Mouse (Mus musculus) 3134 (cell line): ENCODE data around the gene Hyal3.
"Not testable (repeated sequence)": the region's sequence is repeated elsewhere in the genome, so short reads cannot be mapped to it uniquely, and the experiment has no call there.

ENCODE experiments used
- DNase-seq: peaks from one replicate; pipeline ENCODE4 v3.0.0-alpha.2; 2011; ENCODE audit warnings: low spot score; ENCODE audit not compliant: insufficient read length; ENCODE audit errors: extremely low read depth

Gene Hyal3

DNA sequence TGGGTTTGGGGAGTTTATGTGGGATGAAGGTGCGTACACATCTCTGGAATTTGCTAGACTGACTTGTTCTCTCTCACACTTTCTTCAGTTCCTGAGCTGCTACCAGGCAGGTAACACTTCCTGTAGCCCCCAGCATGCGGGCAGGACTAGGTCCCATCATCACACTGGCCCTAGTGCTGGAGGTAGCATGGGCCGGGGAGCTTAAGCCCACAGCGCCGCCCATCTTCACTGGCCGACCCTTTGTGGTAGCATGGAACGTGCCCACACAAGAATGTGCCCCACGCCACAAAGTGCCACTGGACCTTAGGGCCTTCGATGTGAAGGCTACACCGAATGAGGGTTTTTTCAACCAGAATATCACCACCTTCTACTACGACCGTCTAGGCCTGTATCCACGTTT, 10.6 kb upstream of the Hyal3 start:
- no peak for DNase-seq

DNA sequence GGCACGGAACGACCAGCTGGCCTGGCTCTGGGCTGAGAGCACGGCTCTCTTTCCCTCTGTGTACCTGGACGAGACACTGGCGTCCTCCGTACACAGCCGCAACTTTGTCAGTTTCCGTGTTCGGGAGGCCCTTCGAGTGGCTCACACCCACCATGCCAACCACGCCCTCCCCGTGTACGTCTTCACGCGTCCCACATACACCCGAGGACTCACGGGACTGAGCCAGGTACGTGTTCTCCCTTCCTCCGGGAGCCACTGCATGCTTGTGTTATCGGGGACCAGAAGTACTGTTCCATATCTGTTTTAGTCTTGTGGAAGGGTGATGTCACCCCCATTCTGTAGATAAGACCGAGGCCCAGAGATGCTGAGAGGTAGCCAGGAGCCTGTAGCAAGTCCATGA, 9.8 kb upstream of the Hyal3 start:
- no peak for DNase-seq

DNA sequence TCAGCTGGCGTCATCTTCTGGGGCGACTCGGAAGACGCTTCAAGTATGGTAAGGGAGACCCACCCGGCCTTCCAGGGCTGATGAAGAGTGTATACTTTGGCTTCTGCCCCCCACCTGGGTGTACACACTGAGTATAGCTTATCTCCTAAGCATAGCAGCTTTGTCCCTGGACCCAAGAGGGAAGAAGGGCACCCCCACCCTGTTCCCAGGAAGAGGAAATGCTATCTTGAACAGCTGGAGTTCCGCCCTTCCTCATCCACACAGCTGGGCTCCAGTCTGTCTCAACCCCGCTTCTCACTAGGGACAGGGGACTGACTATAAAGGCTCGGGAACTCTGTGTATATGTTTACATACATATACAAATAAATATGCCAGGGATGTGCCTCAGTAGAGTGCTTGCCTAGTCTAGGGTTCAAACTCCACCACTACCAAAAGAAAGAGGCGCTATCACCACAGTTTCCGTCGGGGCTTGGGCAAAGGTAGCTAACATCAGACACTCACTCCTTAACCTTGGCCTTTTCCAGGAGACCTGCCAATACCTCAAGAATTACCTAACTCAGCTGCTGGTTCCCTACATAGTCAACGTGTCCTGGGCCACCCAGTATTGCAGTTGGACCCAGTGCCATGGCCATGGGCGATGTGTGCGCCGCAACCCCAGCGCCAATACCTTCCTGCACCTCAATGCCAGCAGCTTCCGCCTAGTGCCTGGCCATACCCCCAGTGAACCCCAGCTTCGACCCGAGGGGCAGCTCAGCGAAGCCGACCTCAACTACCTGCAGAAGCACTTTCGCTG, 8.9 kb upstream of the Hyal3 start:
- no peak for DNase-seq

DNA sequence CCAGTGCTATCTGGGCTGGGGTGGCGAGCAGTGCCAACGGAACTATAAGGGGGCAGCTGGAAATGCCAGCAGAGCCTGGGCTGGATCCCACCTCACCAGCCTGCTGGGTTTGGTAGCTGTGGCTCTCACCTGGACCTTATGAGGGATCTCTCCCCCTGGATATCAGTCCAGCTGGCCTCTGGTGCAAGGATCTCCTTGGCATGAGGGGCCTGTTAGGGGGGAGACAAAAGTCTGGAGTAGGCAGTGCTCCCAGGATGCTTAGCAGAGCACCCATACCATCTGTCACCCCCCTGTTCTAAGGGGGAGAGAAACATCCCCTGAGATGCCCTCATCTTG, 8.3 kb upstream of the Hyal3 start:
- no peak for DNase-seq

DNA sequence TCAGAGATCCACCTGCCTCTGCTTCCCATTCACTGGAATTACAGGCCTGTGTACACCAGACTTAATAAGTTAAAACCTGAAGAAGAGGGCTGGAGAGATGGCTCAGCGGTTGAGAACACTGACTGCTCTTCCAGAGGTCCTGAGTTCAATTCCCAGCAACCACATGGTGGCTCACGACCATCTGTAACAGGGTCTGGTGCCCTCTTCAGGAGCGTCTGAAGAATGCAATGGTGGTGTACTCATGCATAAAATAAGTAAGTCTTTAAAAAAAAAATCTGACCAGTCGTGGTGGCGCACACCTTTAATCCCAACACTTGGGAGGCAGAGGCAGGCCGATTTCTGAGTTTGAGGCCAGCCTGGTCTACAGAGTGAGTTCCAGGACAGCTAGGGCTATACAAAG, 6.8 kb upstream of the Hyal3 start:
- not testable (repeated sequence) for DNase-seq

DNA sequence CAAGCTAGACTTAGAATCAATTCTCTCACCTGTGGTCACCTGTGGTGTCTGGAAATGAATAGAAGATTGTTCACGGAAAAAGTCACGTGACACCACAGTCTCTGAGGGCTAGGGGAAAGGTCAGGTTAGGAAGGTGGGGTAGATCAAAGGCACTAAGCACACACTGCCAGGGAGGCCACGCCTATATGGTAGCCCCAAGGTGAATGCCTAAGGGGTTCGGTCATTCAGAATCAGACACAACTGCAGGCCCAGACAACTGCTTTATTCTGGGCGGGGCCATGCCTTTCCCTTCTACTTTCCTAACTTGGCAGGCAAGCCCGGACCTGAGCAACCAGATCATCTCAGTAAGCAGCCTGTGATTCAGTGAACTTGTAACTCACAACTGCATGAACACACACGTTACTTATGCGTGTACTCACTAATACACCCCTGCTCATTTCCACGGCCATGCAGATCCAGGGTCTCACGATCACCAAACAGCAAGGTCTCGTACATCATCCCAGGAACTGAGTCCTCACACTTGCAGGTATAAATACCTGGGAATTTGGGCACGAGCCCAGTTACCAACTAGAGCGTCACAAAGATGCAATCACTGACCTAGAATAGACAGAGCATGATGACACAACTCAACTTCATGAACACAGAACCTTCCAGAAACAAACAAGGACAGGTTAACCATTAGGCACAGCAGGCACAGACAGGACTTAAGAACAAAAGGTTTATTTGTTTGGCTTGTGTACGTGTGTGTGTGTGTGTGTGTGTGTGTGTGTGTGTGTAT, 4.8 kb upstream of the Hyal3 start:
- DNase-seq, result no peak

DNA sequence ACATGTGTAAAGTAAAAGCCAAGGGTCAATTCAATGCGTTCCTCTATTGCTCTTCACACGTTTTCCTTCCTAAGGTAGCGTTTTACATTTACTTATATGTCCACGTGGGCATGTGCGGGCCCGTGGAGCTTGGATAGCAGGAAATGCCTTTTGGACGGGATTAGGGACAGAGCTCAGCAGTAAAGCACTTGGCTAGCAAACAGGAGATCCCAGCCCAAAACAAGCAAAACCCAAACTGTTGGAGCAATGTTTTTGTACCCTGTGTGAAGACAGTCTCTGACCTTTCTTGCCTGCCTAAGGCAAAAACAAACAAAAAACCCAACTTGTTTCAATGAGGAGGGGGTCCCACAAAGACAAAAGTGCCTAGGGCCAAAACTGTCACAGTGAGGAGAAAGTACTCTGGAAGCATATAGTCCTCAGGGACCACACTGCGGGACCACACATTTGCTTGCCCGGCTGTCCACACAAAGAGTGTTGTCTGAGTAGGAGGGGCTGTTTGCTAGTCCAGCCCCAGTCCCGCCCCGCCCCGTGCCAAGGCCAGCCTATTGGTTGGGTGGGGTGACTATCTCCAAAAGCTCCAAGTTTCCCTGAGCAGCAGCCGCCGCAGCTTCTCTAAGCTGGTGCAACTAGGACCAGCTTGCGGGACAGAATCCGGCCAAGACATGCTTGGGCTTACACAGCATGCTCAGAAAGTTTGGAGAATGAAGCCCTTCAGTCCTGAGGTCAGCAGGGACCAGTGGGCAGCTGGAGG, 4.1 kb upstream of the Hyal3 start, which contains the start of gene Hyal1:
Hyal1 (plus strand) TSS at position 571 of the 751 bp plus-strand sequence.
- peak; percentile 84 for DNase-seq

DNA sequence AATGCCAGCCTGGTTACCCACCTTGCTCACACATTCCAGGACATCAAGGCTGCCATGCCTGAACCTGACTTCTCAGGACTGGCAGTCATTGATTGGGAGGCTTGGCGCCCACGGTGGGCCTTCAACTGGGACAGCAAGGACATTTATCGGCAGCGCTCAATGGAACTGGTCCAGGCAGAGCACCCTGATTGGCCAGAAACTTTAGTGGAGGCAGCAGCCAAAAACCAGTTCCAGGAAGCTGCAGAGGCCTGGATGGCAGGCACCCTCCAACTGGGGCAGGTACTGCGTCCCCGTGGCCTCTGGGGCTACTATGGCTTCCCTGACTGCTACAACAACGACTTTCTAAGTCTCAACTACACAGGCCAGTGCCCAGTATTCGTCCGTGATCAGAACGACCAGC, 2.7 kb upstream of the Hyal3 start:
- no peak for DNase-seq

DNA sequence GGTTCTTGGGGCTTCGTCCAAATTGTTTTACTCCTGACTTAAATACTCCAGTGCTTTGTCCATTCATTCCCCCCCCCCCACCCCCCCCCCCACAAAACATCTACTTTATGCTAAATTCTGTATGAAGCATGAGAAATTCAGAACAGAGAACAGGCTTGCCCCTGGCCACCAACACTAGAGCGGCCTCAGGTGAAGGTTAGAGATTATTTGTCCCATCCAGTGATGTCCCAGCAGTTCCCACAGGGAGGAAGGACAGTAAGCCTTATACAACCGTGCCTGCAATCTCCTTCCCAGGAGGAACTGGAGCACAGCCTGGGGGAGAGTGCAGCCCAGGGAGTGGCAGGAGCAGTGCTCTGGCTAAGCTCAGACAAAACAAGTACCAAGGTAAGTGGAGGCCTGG, 2.0 kb upstream of the Hyal3 start, which contains the start of gene Naa80:
Naa80 (plus strand) TSS at position 301 of the 400 bp plus-strand sequence.
- DNase-seq, result no peak

DNA sequence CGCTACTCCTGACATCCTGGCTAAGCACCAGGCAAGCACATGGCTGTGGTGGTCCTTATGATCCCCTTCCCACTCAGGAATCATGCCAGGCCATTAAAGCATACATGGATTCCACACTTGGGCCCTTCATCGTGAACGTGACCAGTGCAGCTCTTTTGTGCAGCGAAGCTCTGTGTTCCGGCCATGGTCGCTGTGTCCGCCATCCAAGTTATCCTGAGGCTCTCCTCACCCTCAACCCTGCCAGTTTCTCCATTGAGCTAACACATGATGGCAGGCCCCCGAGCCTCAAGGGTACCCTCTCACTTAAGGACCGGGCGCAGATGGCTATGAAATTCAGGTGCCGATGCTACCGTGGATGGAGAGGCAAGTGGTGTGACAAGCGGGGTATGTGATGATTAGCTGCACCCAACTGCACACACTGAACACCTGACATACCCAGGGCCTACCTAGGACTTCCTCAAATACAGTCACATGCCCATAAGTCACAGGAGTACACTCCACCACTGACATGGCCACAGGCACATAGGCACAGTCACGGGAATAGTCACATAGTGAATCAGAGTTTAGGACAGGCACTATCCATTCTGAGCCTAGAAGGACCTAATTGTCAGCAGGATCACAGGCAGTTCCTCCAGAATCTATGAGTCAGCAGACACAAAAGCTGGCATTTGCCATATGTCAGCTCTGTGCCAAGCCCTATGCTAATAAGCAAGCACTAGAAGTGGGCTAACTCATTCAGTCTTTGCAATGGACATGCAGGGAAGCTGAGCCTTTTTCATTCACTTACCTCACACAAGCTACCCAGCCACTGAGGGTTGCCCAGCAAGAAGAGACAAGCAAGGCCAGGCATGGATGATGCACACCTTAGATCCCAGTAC, 1.4 kb upstream of the Hyal3 start:
- peak; percentile 62 for DNase-seq

DNA sequence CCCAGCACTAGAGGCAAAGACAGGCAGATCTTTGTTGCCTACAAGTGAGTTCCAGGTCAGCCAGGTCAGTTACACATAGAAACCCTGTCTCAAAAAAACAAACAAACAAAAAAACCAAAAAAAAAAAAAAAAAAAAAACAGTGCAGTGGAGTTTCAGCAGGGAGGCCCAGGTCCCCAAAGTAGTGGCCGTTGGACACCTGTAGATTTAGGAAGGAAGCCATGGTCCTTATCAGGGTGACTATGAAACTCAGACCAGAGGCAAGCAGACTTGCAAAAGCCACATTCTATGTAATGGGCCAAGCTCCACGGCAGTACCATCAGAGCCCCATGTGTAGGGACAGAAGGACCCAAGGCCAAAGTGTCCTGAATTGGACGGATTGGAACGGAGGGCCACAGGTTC, 966 bp downstream of the Hyal3 start:
- DNase-seq, result no peak

DNA sequence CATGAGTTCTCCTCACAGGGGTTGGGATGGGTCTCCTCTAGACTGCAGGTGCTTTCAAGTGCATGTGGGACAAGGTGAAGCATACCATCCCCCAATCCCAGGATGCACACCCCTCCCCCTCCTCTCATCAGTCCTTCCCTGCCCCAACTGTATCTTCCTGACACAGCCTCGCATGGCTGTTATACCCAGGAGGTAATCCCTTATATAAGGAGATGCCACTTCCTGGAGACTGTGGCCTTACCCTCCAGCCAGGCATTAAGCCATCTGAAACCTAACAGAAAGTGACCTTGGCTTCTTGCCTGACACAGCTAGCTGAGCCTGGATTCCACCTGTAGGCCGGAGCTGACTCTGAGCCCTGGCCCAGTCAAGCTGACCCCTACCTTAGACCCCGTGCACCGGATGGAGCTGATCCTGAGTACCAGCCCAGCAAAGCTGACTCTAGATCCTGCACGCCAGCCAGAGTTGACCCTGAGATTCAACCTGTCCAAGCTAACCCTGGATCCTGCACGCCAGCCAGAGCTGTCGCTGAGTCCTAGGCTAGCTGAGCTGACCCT, 2.0 kb downstream of the Hyal3 start:
- DNase-seq, result no peak

DNA sequence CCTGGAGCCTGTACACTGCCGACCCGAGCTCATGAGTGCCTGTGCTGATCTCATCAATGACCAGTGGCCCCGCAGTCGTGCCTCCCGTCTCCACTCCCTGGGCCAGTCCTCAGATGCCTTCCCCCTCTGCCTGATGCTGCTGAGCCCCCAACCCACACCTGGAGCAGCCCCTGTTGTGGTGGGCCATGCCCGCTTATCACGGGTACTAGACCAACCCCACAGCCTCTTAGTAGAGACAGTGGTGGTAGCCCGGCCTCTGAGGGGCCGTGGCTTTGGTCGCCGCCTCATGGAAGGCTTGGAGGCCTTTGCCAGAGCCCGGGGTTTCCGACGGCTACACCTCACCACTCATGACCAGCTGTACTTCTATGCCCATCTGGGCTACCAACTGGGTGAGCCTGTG, 2.6 kb downstream of the Hyal3 start:
- DNase-seq, result no peak

DNA sequence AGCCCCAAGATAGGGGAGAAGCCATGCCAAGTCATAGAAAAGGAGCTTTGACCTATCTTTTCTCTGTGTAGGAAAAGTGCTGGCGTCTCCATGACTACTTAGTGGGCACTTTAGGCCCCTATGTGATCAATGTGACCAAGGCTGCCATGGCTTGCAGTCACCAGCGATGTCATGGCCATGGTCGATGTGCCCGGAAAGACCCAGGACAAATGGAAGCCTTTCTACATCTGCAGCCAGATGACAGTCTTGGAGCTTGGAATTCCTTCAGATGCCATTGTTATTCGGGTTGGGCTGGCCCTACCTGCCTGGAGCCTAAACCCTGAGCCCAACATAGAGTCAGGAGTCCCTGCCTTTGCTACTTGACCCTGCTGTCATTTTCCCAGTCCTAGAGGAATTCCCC, 5.9 kb downstream of the Hyal3 start:
- DNase-seq, result no peak

DNA sequence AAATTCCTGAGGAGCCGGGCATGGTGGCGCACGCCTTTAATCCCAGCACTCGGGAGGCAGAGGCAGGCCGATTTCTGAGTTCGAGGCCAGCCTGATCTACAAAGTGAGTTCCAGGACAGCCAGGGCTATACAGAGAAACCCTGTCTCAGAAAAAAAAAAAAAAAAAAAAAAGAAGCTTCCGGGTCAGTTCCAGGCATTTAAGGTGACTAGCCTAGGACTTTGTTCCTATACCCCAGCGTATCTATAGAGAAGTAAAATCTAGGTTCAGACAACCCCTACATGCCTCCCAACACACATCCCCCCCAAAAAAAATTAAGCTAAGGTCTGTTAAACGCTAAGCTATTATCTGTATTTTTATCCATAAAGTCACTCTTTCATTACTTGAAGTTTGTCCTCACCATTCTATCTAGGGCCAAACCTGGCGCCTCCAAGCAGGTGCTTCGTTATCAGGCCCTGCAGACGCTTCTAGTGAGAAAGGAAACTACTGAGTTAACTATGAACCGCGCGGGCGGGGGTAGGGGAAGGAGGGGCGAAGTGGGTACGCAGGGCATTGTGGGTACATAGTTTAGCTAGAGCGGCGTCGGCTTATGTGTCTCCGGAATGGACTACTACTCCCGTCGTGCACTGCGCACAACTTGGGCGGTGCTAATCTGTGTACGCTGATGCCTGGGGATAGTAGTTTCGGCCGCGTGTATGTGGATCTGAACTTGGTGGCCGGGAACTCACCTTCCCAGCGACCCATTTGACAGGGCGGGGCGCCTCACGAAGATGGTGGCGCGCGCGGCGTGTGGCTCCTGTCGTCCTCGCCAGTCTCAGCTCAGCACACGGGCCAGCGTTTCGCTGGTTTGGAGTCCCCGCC, 6.6 kb downstream of the Hyal3 start, which contains the start of gene Ifrd2:
Ifrd2 (plus strand) TSS at position 669 of the 859 bp plus-strand sequence.
- peak; percentile 94 for DNase-seq

DNA sequence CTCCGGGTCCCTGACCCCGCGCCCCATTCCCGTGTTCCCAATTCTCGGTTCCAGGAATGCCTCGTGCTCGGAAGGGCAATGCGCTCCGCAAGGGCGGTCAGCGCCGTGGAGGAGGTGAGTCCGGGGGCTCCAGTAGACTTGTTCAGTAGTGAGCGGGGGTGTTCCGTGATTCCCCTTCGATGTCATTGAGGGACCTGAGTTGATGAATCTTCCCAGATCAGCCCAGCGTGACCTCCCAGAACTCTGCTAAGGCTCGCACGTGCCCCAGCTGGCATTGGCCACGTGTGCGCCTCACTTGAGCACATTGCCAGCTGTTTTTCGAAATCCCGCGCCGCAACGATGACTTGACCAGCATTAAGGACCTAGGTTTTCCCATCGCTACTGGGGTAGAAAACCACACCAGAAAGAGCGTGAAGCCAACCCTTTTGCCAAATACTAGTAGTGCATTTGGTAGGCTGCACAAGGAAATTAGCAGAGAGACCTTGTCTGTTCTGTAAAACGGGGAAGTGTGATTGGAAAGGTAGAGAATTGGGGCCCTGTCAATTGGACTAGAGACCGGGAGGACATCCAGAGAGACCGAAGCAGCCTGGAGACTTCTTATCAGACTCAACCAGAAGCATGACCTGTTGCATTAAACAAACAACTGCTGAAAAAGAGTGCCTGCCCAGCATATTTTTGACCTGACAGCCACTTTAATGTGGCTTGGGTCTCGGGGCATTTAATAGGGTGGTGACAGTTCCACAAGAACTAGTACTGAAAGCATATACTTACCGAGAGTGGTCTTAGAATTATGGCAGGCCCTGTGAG, 7.4 kb downstream of the Hyal3 start:
- DNase-seq, result no peak

DNA sequence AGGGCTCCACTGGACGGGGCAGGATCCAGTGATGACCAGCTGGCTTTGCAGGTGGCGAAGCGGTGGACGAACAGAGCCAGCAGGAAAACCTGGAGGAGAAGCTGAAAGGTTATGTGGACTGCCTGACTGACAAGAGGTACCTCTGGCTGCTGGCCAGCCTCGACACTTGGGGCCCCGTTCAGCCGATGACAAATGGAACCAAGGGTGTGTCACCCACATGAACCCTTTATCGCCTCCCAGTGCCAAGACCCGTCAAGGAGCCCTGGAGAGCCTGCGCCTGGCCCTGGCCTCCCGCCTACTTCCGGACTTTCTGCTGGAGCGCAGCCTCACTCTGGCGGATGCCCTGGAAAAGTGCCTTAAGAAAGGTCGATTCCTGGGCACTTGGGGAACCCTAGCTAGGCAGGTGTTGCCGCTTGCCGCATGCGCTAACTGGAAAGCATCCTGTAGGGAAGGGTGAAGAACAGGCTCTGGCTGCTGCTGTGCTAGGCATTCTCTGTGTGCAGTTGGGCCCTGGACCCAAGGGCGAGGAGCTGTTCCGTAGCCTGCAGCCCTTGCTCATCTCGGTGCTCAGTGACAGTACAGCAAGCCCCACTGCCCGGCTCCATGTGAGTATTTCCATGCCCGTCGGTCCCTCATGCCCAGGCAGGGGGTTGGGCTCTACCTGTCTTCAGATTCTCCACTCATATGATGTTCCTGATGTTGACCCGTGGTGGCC, 9.6 kb downstream of the Hyal3 start:
- no peak for DNase-seq

DNA sequence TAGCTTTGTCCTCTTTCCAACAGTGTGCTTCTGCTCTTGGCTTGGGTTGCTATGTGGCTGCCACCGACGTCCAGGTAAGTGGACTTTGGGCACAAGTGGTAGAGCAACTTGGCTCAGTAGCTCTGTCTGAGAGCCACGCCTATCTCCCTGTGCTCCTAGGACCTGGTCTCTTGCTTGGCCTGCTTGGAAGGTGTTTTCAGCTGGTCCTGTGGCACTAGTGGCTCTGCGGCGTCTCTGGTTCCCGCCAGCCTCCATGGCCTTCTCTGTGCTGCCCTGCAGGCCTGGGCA, 10.1 kb downstream of the Hyal3 start:
- no peak for DNase-seq
